Mouse (Mus musculus) spleen, adult 2 months (tissue): Measurements from ENCODE around the gene Stk32b.

ENCODE experiments used
- CTCF ChIP-seq: fragments of 200-500 bp; IDR thresholded peaks from 2 replicates; pipeline ENCODE4 v1.5.1; 2011; ENCODE audit warnings: mild to moderate bottlenecking, inconsistent platforms; ENCODE audit not compliant: insufficient read depth, insufficient read length, insufficient replicate concordance; ENCODE audit errors: extremely low read depth
- POLR2A ChIP-seq: fragments of 200-500 bp; IDR thresholded peaks from 2 replicates; pipeline ENCODE4 v1.6.1; 2011; ENCODE audit warnings: low read depth, low read length, inconsistent platforms

- TF ChIP-seq CTCF (no peak), POLR2A (no peak)
Observed at GRCm38 (mm10) chr5:37575427-37575826, 141.5 kb downstream of the Stk32b start.
